Mouse (Mus musculus) kidney, adult 2 months (tissue): ENCODE measurements around the gene Pms1. TPM values are rescaled to one million over a fixed set of nuclear protein-coding genes. Genes with fewer than 3 reads are reported as not detected.
"Not testable (repeated sequence)": the region's sequence is repeated elsewhere in the genome, so short reads cannot be mapped to it uniquely, and the experiment has no call there.

Experiments
- DNase-seq: peaks from one replicate; pipeline ENCODE4 v3.0.0; 2021
- H3K27ac ChIP-seq: fragments of 200-500 bp; 2 replicates; pipeline ENCODE4 v1.5.1; 2012; ENCODE audit warnings: low read depth, low read length, control low read depth, inconsistent platforms; ENCODE audit not compliant: insufficient read depth
- H3K27me3 ChIP-seq: fragments of 200-500 bp; replicated peaks from 2 replicates; pipeline ENCODE4 v1.6.1; 2012; ENCODE audit warnings: mild to moderate bottlenecking, moderate library complexity, low read length, inconsistent platforms; ENCODE audit not compliant: control insufficient read depth, insufficient read depth
- H3K36me3 ChIP-seq: fragments of 200-500 bp; 2 replicates; pipeline ENCODE4 v1.6.1; 2012; ENCODE audit warnings: mild to moderate bottlenecking, moderate library complexity, low read length, inconsistent platforms; ENCODE audit not compliant: control insufficient read depth, insufficient read depth
- H3K4me1 ChIP-seq: fragments of 200-500 bp; 2 replicates; pipeline ENCODE4 v1.6.1; 2011; ENCODE audit warnings: low read length; ENCODE audit not compliant: control insufficient read depth, insufficient read depth
- H3K4me3 ChIP-seq: fragments of 200-500 bp; 2 replicates; pipeline ENCODE4 v1.5.1; 2011; ENCODE audit warnings: mild to moderate bottlenecking, low read depth, low read length, control low read depth; ENCODE audit not compliant: insufficient read depth
- CTCF ChIP-seq: fragments of 200-500 bp; conservative IDR thresholded peaks from 2 replicates; pipeline ENCODE4 v1.5.1; 2011; ENCODE audit warnings: low read depth, mild to moderate bottlenecking, control low read depth, low read length, moderate library complexity, mixed read lengths; ENCODE audit not compliant: insufficient read depth, insufficient read length
- POLR2A ChIP-seq: fragments of 200-500 bp; IDR thresholded peaks from one replicate; pipeline ENCODE4 v1.6.1; 2011; ENCODE audit warnings: low read depth, low read length, control low read depth
- WGBS: fragments of 180-500 bp; shearing (Covaris S2); methylation state at CpG from one replicate; pipeline ENCODE4 v1.1.7; 2018; 5-methylcytosine and 5-hydroxymethylcytosine counted together
- polyA plus RNA-seq: library from polyadenylated mRNA; depleted of rRNA; stranded (reverse); fragments of >200 nt; gene quantifications from 2 replicates; pipeline ENCODE4 v1.2.3, GENCODE M21; 2012; rRNA removed

The Pms1 gene
- polyA plus RNA-seq, result 1.3 and 1.9 TPM in 2 replicates

GRCm38 (mm10) chr1:53296581-53297383 lies at the start of gene Pms1, which contains the start of the genes Ormdl1 and Gm28778:
Gene Pms1 (minus strand): TSS chr1:53297018.
Gene Ormdl1 (plus strand): TSS chr1:53297095.
Gene Gm28778 (plus strand): TSS chr1:53297111.
- WGBS, result under 1% methylated on average over 66 of the region's 66 CpGs
- peak; percentile 98 for DNase-seq
- Histone ChIP-seq H3K4me1 (peaks cover 1% of the 10 kb centered on the region; the same call in 1 of the 2 replicates), H3K27me3 (no peaks in the 10 kb centered on the region), H3K36me3 (no peaks in the 10 kb centered on the region), H3K27ac (peak within 1 kb of the TSS; percentile 49), H3K4me3 (peak within 1 kb of the TSS; percentile 77)
- TF ChIP-seq POLR2A (peak; percentile 80), CTCF (no peak)

DNA sequence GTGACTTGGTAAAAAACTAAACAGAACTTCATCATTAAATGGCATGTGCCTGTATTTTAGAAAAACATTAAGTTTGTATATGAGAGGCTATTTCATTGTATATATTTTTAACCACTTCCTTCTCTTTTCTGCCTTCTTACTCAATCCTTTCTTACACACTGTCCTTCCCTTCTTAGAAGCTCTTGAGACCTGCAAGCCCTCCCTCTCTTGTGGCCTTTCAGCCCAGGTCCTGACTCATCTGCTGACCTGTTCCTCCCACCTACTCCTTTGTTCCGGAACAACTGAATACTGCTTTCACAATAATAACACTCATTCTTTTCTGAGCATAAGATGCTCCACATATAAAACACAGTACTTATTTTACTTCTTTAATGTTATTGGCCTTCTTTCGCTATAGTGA lies 44.3 kb upstream of the Pms1 start:
- over 99% methylated on average over 2 of the region's 2 CpGs for WGBS
- no peaks in the 10 kb centered on the region for H3K4me1 ChIP-seq
- no peak overlapping the region for H3K27ac ChIP-seq
- DNase-seq, result no peak
- peaks cover 2% of the 10 kb centered on the region for H3K36me3 ChIP-seq
- H3K27me3 ChIP-seq, result no peaks in the 10 kb centered on the region
- H3K4me3 ChIP-seq, result no peak overlapping the region
- no peak for TF ChIP-seq POLR2A
- TF ChIP-seq CTCF, result no peak

- DNase-seq, H3K27me3 ChIP-seq, H3K27ac ChIP-seq, H3K36me3 ChIP-seq, H3K4me1 ChIP-seq, H3K4me3 ChIP-seq: not testable (repeated sequence)
- 76% methylated on average over 2 of the region's 2 CpGs for WGBS
These were observed 40.6 kb upstream of the Pms1 start for GRCm38 (mm10) chr1:53337403-53337802.

GRCm38 (mm10) chr1:53335465-53335864 lies 38.6 kb upstream of the Pms1 start:
- TF ChIP-seq CTCF (no peak), POLR2A (no peak)
- H3K4me3 ChIP-seq, result no peak overlapping the region
- no peak overlapping the region for H3K27ac ChIP-seq
- DNase-seq, result no peak
- H3K27me3 ChIP-seq, result no peaks in the 10 kb centered on the region
- no peaks in the 10 kb centered on the region for H3K4me1 ChIP-seq
- H3K36me3 ChIP-seq, result no peaks in the 10 kb centered on the region

DNA sequence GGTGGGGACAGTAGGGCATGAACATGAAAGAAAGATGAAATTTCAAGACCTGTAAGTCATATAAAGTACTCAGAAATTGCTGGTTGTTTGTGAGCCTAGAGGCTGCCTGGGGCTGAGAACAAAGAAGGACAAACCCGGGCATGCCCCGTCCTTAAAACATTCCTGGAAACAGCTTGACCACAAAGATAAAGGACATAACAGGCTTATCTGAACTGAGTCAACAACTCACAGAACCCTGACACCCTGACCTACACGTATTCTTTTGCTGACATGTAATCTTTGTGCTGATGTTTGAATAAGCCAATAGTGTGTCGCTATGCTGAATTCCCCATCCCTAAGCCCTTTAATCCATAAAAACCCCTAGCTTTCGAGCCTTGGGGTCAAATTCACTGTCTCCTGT lies 36.7 kb upstream of the Pms1 start:
- H3K27me3 ChIP-seq, H3K4me3 ChIP-seq, H3K4me1 ChIP-seq, DNase-seq, H3K27ac ChIP-seq, H3K36me3 ChIP-seq: not testable (repeated sequence)
- WGBS, result 79% methylated on average over 5 of the region's 5 CpGs

GRCm38 (mm10) chr1:53324827-53325494 lies 28.1 kb upstream of the Pms1 start:
- TF ChIP-seq POLR2A (no peak), CTCF (no peak)
- WGBS, result 89% methylated on average over 5 of the region's 5 CpGs
- no peak overlapping the region for H3K4me3 ChIP-seq
- H3K27ac ChIP-seq, result no peak overlapping the region
- no peaks in the 10 kb centered on the region for H3K4me1 ChIP-seq
- H3K27me3 ChIP-seq, result no peaks in the 10 kb centered on the region
- H3K36me3 ChIP-seq, result no peaks in the 10 kb centered on the region
- no peak for DNase-seq

GRCm38 (mm10) chr1:53324277-53324676 lies 27.5 kb upstream of the Pms1 start:
- H3K27me3 ChIP-seq, result no peaks in the 10 kb centered on the region
- no peak overlapping the region for H3K4me3 ChIP-seq
- H3K36me3 ChIP-seq, result no peaks in the 10 kb centered on the region
- H3K27ac ChIP-seq, result no peak overlapping the region
- no peak for TF ChIP-seq POLR2A
- no peak for TF ChIP-seq CTCF
- H3K4me1 ChIP-seq, result no peaks in the 10 kb centered on the region
- no peak for DNase-seq
- WGBS, result 95% methylated on average over 1 of the region's 1 CpGs
